Mouse (Mus musculus): ENCODE measurements around the gene Gm20388. TPM values are rescaled to one million over a fixed set of nuclear protein-coding genes. Genes with fewer than 3 reads are reported as not detected.
A peak's percentile ranks its signal among the peaks of the same experiment; 100 is the strongest.

The Gm20388 gene
- polyA plus RNA-seq, 1 experiment from 2014 or later = not detected

DNA sequence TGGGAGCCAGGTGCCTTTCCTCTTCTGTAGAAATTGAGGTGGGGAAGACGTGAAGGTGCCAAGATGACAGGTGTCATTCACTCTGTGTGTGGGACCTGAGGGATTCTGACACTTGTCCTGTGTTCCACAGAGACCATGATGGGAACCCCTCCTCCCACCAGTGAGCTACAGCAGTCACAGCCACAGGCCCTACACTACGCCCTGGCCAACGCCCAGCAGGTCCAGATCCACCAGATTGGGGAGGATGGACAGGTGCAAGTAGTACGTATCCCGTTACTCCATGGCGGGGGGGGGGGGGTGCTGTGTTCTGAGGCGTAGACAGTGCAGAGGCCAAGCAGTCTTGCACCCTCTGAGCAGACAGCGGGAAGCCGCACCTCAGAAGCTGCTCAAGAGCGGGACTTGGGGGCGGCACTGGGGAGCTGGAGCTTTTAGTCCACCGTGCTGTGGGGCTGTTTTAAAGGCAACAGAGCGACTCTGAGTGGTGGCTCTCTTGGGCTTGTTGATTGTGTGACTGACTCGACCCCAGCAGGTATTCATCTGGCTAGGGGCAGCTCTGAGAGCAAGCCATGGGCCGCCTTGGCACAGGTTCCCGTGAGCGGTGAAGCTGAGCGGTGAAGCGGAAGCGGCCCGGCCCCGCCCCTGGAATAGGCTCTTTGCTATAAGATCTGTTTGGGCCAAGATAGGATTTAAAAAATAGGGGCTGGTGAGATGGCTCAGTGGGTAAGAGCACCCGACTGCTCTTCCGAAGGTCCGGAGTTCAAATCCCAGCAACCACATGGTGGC lies 2095.0 kb downstream of the Gm20388 start:
- no peaks in the 10 kb centered on the region for H3K9me3 ChIP-seq (ENCODE audit: control insufficient read depth)
- no peaks in the 10 kb centered on the region for H3K4me1 ChIP-seq (replicated peaks; ENCODE audit: control insufficient read depth, insufficient read depth, low read length)
- TF ChIP-seq CTCF (IDR thresholded peaks at IDR 0.05; ENCODE audit: low read depth) = no peak
- H3K4me2 ChIP-seq (replicated peaks; ENCODE audit: low read depth) = no peak overlapping the region
- H3K9ac ChIP-seq (ENCODE audit: low read depth, low read length) = no peak overlapping the region
- no peak overlapping the region for H3K27ac ChIP-seq (ENCODE audit: low read depth, low read length)
- no peak overlapping the region for H3K4me3 ChIP-seq (ENCODE audit: low read depth, low read length)
- H3K27me3 ChIP-seq (replicated peaks; ENCODE audit: control insufficient read depth, insufficient read depth, low read length) = no peaks in the 10 kb centered on the region
- H3K36me3 ChIP-seq (ENCODE audit: control insufficient read depth, insufficient read depth) = peaks cover 70% of the 10 kb centered on the region
- no peak for ATAC-seq
- 89% methylated on average over 25 of the region's 25 CpGs for WGBS

DNA sequence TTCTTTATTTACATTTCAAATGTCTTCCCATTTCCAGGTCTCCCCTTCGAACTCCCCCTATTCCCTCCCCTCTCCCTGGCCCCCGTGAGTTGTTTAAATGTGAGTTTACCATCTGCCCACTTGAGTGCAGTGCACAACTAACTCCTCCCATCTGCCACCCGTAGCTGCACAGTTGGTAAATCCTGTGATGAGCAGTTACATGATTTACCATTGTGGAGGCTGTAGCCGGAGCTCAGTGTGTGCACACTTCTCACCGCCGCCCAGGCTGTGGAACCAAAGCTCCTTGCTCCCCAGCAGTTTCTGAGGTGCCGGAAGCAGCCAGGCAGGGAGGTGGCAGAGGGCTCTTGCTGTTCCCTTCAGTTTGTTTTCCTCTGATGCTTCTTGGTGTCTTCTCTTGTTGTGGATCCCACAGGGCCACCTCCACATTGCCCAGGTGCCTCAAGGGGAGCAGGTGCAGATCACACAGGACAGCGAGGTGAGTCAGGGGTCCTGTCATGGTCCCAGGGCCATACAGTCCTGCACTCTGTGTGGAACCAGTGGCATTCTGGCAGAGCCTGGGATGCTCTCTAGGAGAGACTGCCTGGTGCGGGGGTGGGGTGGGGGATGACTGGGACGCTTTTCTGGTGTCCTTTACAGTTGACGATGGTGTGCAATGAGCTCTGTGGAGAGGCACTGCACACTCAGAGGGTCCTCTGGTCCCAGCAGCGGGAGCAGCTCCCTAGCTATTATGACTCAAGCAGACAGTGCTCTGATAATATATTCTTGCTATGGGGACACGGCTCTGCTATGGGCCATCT lies 2096.2 kb downstream of the Gm20388 start:
- Histone ChIP-seq H3K27ac (ENCODE audit: low read depth, low read length) (no peak overlapping the region), H3K9me3 (ENCODE audit: control insufficient read depth) (no peaks in the 10 kb centered on the region), H3K27me3 (replicated peaks; ENCODE audit: control insufficient read depth, insufficient read depth, low read length) (no peaks in the 10 kb centered on the region), H3K9ac (ENCODE audit: low read depth, low read length) (no peak overlapping the region), H3K4me3 (ENCODE audit: low read depth, low read length) (no peak overlapping the region), H3K4me1 (replicated peaks; ENCODE audit: control insufficient read depth, insufficient read depth, low read length) (no peaks in the 10 kb centered on the region), H3K4me2 (replicated peaks; ENCODE audit: low read depth) (no peak overlapping the region), H3K36me3 (ENCODE audit: control insufficient read depth, insufficient read depth) (peaks cover 63% of the 10 kb centered on the region)
- ATAC-seq = no peak
- TF ChIP-seq CTCF (IDR thresholded peaks at IDR 0.05; ENCODE audit: low read depth) = no peak
- 87% methylated on average over 13 of the region's 13 CpGs for WGBS

DNA sequence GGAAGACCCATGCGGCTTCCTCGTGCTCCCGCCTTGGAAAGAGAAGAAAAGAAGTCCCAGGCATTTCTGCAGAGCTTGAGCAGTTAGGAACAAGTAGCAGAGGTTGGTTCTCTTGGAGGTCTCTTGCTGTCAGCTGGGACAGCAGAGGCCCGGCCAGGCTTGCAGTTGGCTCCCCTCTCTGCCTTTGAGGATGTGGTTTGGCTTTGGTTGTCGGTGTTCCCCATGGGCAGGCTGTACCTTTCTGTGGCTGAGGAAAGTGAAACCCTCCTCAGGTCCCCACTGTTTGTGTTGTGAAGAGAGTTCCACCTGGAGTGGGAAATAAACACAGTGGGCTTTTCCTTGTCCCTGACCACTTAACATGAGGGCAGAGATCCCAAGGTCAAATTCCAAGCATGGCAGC lies 2097.8 kb downstream of the Gm20388 start:
- no peak overlapping the region for H3K27ac ChIP-seq (ENCODE audit: low read depth, low read length)
- H3K9me3 ChIP-seq (ENCODE audit: control insufficient read depth) = no peaks in the 10 kb centered on the region
- H3K4me1 ChIP-seq (replicated peaks; ENCODE audit: control insufficient read depth, insufficient read depth, low read length) = no peaks in the 10 kb centered on the region
- H3K4me3 ChIP-seq (ENCODE audit: low read depth, low read length) = no peak overlapping the region
- 83% methylated on average over 5 of the region's 5 CpGs for WGBS
- H3K27me3 ChIP-seq (replicated peaks; ENCODE audit: control insufficient read depth, insufficient read depth, low read length) = no peaks in the 10 kb centered on the region
- H3K9ac ChIP-seq (ENCODE audit: low read depth, low read length) = no peak overlapping the region
- no peak for TF ChIP-seq CTCF (IDR thresholded peaks at IDR 0.05; ENCODE audit: low read depth)
- H3K36me3 ChIP-seq (ENCODE audit: control insufficient read depth, insufficient read depth) = peaks cover 48% of the 10 kb centered on the region
- no peak overlapping the region for H3K4me2 ChIP-seq (replicated peaks; ENCODE audit: low read depth)
- ATAC-seq = no peak

DNA sequence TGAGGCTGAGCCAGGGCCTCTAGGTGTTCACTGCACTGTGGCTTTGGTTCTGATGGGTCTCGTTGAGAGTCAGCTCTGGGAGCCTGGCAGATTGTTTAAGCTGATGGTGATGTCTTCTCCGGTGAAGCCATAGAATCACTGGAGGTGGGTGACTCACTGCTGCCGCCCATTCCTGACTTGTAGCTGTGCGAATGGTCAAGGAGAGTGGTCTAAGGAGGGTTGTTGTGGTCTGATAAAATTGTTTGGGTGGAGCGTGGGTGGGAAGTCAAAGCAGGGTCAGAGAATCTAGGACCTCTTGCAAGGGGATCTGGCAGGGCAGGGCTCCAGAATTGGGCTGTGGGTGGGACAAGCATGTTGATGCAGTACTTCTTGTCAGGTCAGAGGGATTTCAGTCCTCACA lies 2100.0 kb downstream of the Gm20388 start:
- no peaks in the 10 kb centered on the region for H3K9me3 ChIP-seq (ENCODE audit: control insufficient read depth)
- ATAC-seq = no peak
- peaks cover 45% of the 10 kb centered on the region for H3K36me3 ChIP-seq (ENCODE audit: control insufficient read depth, insufficient read depth)
- no peak overlapping the region for H3K9ac ChIP-seq (ENCODE audit: low read depth, low read length)
- no peak overlapping the region for H3K4me3 ChIP-seq (ENCODE audit: low read depth, low read length)
- no peak overlapping the region for H3K27ac ChIP-seq (ENCODE audit: low read depth, low read length)
- H3K4me1 ChIP-seq (replicated peaks; ENCODE audit: control insufficient read depth, insufficient read depth, low read length) = no peaks in the 10 kb centered on the region
- no peak overlapping the region for H3K4me2 ChIP-seq (replicated peaks; ENCODE audit: low read depth)
- no peak for TF ChIP-seq CTCF (IDR thresholded peaks at IDR 0.05; ENCODE audit: low read depth)
- no peaks in the 10 kb centered on the region for H3K27me3 ChIP-seq (replicated peaks; ENCODE audit: control insufficient read depth, insufficient read depth, low read length)
- 86% methylated on average over 5 of the region's 5 CpGs for WGBS

DNA sequence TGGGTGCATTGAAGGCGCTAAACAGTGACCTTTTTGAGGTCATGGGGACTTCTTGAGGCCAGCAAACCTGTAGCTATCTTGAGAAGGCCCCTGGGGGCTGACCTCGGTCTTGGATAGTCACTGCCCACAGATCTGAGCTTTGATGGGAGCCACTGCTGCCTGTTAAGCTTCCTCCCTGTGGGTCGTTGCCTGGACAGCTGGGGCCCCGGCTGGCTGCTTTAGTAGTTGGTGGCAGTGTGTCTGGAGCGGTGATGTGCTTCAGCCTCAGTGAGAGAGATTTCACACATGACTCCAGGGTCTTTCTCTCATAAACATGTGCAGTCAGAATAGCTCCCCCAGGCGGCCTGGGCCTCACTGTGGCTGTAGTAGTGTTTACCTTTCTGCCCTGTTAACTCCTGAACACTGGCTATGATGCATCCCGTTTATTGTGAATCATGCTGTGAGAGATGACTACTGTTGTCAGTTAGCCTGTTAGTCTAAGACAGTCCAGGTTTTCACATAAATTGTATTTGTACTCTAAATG lies 2100.5 kb downstream of the Gm20388 start:
- Histone ChIP-seq H3K4me1 (replicated peaks; ENCODE audit: control insufficient read depth, insufficient read depth, low read length) (no peaks in the 10 kb centered on the region), H3K4me2 (replicated peaks; ENCODE audit: low read depth) (no peak overlapping the region), H3K27me3 (replicated peaks; ENCODE audit: control insufficient read depth, insufficient read depth, low read length) (no peaks in the 10 kb centered on the region), H3K9me3 (ENCODE audit: control insufficient read depth) (no peaks in the 10 kb centered on the region), H3K27ac (ENCODE audit: low read depth, low read length) (no peak overlapping the region), H3K36me3 (ENCODE audit: control insufficient read depth, insufficient read depth) (peaks cover 48% of the 10 kb centered on the region), H3K9ac (ENCODE audit: low read depth, low read length) (no peak overlapping the region), H3K4me3 (ENCODE audit: low read depth, low read length) (no peak overlapping the region)
- WGBS = 65% methylated on average over 7 of the region's 7 CpGs
- TF ChIP-seq CTCF (IDR thresholded peaks at IDR 0.05; ENCODE audit: low read depth) = peak; percentile 15; the same call in 1 of the 2 replicates
- no peak for ATAC-seq

DNA sequence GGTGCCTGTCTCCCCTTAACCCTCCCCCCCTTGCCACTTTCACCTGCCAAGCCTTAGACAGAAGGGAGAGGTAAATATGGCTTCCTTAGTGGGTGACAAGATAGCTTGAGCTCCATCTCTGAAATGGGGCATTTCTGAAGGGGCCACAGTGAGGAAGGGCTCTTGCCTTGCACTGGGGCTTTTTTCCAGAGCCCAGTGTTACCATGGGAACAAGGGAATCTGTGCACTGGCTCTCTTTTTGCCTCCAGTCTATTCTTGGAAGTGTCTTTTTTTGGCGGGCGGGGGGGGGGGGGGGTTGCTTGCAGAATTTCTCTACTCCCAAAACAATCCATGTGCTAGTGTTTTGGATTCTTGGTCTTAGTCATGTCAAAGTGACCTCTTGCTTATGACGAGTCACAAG lies 2104.0 kb downstream of the Gm20388 start:
- no peak for ATAC-seq
- Histone ChIP-seq H3K9me3 (ENCODE audit: control insufficient read depth) (no peaks in the 10 kb centered on the region), H3K36me3 (ENCODE audit: control insufficient read depth, insufficient read depth) (peaks cover 27% of the 10 kb centered on the region), H3K9ac (ENCODE audit: low read depth, low read length) (no peak overlapping the region), H3K27me3 (replicated peaks; ENCODE audit: control insufficient read depth, insufficient read depth, low read length) (no peaks in the 10 kb centered on the region), H3K4me2 (replicated peaks; ENCODE audit: low read depth) (no peak overlapping the region), H3K27ac (ENCODE audit: low read depth, low read length) (no peak overlapping the region), H3K4me1 (replicated peaks; ENCODE audit: control insufficient read depth, insufficient read depth, low read length) (no peaks in the 10 kb centered on the region), H3K4me3 (ENCODE audit: low read depth, low read length) (no peak overlapping the region)
- TF ChIP-seq CTCF (IDR thresholded peaks at IDR 0.05; ENCODE audit: low read depth) = no peak
- WGBS = 38% methylated on average over 2 of the region's 3 CpGs
